Mouse (Mus musculus): ENCODE measurements at regions not wholly inside any gene's neighbourhood (a gene's known extent, or its start where the extent isn't known, plus 50 kb on each side); places are given as distances from the start of the nearest gene placed in this dataset.

- no peak overlapping the region for H3K9ac ChIP-seq (ENCODE audit: low read depth, low read length)
- H3K4me2 ChIP-seq (replicated peaks; ENCODE audit: low read depth, low read length), result no peak overlapping the region
- H3K4me1 ChIP-seq (replicated peaks; ENCODE audit: control insufficient read depth, insufficient read depth, low read length), result no peaks in the 10 kb centered on the region
- no peak overlapping the region for H3K27ac ChIP-seq (ENCODE audit: low read depth, low read length)
- DNase-seq (ENCODE audit: low spot score) (no peak), ATAC-seq (ENCODE audit: low FRiP score) (no peak)
- H3K36me3 ChIP-seq (ENCODE audit: control insufficient read depth, insufficient read depth, low read length), result no peaks in the 10 kb centered on the region
- no peaks in the 10 kb centered on the region for H3K27me3 ChIP-seq (ENCODE audit: control insufficient read depth, insufficient read depth, low read length)
- WGBS, result 100% methylated on average over 1 of the region's 1 CpGs
- no peak overlapping the region for H3K4me3 ChIP-seq (ENCODE audit: low read depth, low read length)
- no peaks in the 10 kb centered on the region for H3K9me3 ChIP-seq (ENCODE audit: control insufficient read depth, low read length)
These were observed 2198.5 kb upstream of the Pcdh17 start for GRCm38 (mm10) chr14:82244891-82245290.
